Mouse (Mus musculus): ENCODE measurements at regions not wholly inside any gene's neighbourhood (a gene's known extent, or its start where the extent isn't known, plus 50 kb on each side); places are given as distances from the start of the nearest gene placed in this dataset.

- no peak for DNase-seq (ENCODE audit: low spot score)
Measured at GRCm38 (mm10) chr13:15931553-15932162, 80.0 kb upstream of the Inhba start.

DNA sequence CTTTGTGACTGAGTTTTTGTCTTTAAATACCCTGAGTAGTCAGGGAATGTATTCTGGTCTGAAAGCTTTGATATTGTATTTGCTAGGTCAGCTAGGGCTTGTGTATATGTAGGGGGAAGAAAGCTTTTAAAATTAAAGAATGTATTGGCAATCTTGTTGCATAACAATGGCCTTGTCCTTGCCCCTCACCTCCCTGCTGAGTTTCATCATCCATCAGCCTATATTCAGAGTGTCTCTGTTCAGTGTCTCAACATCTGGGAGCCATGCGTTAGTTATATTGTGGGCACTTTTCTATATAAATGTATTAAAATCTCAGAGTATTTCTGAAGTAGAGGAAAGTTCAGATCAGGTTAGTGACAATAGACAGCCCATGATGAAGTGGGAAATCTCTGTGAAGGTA, 76.0 kb upstream of the Inhba start:
- no peak for DNase-seq (ENCODE audit: low spot score)

DNA sequence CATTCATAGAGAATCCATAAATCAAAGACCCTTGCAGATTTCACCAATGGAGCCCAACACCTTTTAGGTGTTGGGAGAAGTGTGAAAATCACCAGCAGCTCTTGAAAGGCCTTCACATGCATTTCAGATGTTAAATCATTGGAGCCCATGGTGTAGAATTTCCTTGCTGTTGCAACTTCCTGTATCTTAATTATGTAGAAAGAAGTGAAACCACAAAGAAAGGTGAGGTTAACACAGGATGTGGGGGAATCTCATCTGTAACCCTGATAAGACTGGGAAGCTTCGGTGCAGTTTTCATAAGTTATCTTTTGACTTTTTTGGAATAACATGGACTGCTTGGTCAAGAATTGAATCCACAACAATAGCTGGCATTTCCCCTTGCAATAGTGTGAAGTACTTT, 75.5 kb upstream of the Inhba start:
- DNase-seq (ENCODE audit: low spot score): no peak

DNA sequence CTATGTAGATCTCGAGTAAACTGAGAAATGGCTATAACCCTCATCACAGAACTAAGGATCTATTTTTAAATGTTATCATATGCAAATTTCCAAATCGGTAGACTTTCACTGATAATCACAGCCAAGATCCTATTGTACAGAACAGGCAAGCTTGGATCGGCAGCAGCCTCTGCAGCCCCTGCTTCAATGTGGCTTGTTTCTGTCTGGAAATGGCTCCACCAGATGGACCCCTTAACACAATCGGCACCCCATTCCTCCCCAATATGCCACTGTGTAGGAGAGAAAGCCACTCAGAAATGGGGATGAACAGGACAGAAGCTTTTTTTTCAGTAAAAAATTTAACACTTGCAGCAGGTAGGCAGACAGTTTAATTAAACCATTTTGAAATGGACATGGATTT, 61.5 kb upstream of the Inhba start:
- DNase-seq (ENCODE audit: low spot score): no peak

DNA sequence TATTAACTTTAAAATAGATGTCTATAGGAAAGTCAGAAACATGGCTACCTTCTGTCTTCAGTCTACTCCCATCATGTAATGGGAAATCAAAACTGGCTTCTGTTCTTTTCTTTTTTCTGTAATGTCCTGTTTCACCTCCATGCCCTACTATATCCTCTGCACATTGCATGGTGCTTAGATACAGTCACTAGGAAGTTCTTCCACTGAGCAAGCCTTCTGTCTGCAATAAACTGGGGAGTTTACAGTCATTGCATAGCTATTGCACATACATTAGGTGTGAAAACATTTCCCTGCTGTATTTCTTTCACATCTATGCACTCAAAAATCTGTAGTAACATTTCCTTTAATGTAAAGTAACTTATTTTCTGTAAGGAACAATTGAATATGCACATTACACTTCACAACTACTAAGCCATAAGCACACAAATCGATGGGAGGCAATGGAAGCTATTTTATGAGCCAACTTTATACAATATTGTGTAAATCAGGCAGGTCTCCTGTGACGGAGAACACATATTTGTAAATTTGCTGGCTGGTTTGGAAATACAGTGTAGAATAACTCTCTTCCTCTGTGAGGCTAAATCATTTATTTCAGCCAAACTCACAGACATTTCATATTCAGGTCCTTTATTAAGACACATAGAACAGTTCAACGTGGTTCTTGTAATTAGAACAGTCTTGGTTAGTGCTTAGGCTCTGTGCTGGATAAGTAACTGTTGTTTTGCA, 60.6 kb upstream of the Inhba start:
- no peak for DNase-seq (ENCODE audit: low spot score)

All from retina, embryonic 14.5 days (tissue).